Mouse (Mus musculus) gastrocnemius, adult 18-20 months (tissue): Measurements from ENCODE around the gene Eme2. TPM values are rescaled to one million over a fixed set of nuclear protein-coding genes. Genes with fewer than 3 reads are reported as not detected.
"Not testable (repeated sequence)": the region's sequence is repeated elsewhere in the genome, so short reads cannot be mapped to it uniquely, and the experiment has no call there.

Experiments used
- DNase-seq: peaks from one replicate; pipeline ENCODE4 v3.0.0; 2021; ENCODE audit warnings: low spot score
- long read RNA-seq, 2 experiments: library from polyadenylated mRNA; stranded (forward); transcript quantifications; one replicate each; pipeline ENCODE4 v2.0.0; 2021
- total RNA-seq, 2 experiments: library from RNA; stranded (reverse); gene quantifications; 2 replicates each; pipeline ENCODE4 v1.2.3; 2021

Eme2 gene
- 1 to 10 TPM; 6.5 to 8.4 TPM for total RNA-seq
- long read RNA-seq, experiment 1, transcript Eme2-202 (8 exons, 1,521 nt), result major isoform, 5 of 12 reads
- long read RNA-seq, experiment 1, partial matches to known transcripts, result 3 of 12 reads
- long read RNA-seq, experiment 1, other reads (novel, unspliced or antisense), result 4 of 12 reads
- long read RNA-seq, experiment 2, partial matches to known transcripts, result 1 of 6 reads
- long read RNA-seq, experiment 2, other reads (novel, unspliced or antisense), result 2 of 6 reads

- DNase-seq, result peak; percentile 84
Measured at GRCm38 (mm10) chr17:24894995-24895547, at the start of gene Eme2, which contains the start of gene Mrps34. Eme2 (minus strand) TSS chr17:24895087. Mrps34 (plus strand) TSS chr17:24895116.

DNA sequence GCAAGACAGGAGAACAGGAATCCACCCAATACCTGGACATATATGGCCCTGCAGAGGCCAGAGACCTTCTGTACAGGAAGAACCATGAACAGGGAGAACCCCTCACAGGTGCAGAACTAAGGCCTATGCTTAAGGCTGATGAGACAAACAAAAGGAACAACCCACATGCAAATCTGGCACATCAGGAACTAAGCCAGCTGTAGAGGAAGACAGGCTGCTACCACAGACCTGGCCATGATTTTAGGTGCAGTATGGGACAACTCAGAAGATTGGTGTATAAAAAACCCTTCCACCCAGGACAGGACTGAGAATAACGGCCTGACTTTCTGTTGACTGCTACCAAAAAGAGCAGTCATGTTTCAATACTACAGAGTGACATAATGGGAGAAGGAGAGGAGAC lies 48.7 kb upstream of the Eme2 start:
- not testable (repeated sequence) for DNase-seq

DNA sequence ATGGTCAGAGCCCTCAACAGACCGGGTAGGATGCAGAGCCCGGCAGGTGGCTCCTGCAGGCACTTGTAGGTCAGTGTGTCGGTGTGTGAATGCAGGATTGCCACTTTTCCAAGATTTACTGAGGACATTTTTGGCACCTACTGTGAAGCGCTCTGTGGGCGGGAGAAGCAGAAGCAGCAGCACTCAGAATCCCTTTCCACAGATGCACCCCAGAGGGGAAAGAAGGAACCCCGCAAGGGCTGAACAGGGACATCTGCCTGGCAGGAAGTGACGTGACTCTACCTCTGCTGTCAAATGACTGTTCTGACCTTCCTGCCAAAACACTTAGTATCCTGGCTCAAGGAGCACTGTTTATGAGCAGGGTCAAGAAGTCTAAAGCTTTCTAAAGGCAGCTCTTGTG lies 48.1 kb upstream of the Eme2 start:
- DNase-seq, result no peak

DNA sequence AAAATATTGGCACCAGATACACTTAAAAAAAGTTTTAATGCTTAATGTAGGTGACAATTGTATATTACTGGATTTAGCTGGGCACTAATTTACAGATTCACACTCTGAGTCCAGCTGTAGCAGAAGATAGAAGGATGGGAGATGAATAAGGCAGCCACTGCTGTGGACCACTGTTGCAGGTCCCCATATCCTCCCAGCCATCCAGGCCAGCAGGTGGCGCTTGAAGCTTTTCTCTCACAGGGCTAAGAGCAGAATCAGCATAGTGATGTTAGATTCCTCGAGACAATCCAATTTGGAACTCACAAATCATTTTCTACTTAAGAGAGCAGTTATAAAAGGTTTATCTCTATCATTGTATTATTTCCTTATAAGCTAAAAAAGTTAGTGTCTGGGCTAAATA lies 47.6 kb upstream of the Eme2 start:
- peak; percentile 36 for DNase-seq

DNA sequence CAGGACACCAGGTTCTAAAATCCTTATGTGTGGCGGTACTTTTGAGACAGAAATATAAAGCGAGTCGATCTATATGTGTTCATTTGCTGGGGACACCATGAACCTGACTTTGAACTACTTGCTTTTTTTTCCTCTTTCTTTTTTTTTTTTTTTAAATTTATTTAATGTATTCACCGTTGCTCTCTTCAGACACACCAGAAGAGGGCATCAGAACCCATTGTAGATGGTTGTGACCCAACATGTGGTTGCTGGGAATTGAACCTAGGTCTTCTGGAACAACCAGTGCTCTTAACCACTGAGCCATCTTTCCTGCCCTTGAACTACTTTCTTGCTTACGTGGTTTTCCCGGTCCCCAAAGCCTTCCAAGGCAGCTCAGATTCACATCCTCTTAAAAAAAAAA lies 42.4 kb upstream of the Eme2 start:
- DNase-seq, result no peak

DNA sequence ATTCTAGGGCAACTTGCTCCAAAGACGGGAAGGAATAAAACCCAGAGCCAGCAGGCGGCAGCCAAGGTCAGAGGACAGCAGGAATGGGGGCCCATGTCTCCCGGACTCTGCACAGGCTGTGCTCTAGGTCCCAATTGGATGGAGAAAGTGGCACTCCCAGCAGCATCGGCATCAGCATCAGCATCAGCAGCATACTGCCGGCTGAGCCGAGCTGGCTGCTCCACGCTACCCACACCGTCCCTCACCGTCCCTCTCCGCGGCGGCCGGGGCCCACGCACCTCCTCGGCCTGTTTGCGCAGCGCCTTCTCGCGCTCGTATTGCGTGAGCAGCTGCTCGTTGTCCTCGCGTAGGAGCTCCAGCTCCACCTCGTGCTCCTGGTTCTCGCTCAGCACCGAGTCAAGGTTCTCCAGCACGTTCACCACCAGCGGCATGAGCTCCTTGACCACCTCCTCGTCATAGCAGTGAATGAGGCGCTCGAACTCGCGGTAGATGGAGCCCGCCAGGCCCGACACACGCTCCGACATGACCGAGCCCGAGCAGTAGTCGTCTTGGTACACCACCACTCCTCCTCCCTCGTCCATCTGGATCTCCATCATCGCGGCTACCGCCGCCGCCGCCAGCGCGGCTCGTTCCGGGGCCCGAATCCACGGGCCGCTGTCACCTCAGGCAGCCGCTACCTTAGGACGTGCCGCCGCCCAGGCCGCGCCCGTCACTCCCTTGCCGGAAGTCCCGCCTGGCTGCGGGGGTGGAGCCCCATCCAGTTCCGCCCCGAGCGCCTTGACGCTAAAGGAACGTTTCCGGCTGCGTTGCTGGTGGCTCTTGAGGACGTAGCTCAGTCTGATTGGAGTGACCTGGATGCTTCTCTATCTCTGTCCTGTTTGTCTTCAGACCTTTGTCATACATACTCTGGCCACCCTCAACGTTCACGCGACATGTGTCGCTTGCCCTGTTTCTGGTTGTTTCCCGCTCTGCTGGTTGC lies 41.7 kb upstream of the Eme2 start, which contains the start of gene Mapk8ip3:
TSS of gene Mapk8ip3 (minus strand) at position 719 of the 979 bp plus-strand sequence.
- peak; percentile 95 for DNase-seq

GRCm38 (mm10) chr17:24935666-24936065 lies 40.8 kb upstream of the Eme2 start:
- no peak for DNase-seq

DNA sequence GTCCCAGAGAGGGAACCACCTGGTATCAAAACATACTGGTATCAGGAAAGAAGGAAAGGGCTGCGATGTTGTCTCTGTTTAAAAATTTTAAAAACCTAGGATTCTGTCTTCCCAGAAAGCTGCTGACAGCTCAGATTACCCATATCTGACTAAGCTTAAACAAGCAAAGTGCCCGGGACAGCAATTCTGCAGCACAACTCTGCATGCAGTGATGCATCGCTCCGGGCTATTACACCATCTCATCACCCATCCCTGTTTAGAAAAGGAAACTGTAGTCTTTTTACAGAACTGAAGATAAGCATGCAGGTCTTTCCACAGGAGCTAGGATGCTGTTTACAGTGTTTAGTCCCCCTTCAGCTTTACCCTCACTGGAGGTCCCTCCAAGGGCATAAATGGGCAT lies 40.0 kb upstream of the Eme2 start:
- DNase-seq, result no peak

DNA sequence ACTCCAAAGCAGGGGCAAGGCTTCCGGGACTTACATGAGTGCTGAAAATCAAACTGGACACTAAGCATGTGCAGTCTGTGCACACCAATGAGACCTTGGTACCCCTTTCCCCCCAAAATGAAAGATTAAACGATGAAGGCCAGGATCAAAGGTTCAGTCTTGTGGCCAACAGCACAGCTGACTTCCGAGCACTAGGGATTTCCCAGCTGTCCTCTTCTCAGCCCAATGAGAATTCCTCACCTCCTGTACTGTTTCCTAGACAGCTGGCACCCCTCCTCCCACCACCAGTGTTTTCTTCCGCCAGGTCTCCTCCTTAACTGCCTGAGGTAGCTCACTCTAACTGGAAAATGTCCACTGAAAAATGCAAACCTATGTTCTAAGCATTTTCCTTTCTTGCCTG lies 38.3 kb upstream of the Eme2 start:
- DNase-seq, result no peak

GRCm38 (mm10) chr17:24932431-24932830 lies 37.5 kb upstream of the Eme2 start:
- DNase-seq, result no peak

DNA sequence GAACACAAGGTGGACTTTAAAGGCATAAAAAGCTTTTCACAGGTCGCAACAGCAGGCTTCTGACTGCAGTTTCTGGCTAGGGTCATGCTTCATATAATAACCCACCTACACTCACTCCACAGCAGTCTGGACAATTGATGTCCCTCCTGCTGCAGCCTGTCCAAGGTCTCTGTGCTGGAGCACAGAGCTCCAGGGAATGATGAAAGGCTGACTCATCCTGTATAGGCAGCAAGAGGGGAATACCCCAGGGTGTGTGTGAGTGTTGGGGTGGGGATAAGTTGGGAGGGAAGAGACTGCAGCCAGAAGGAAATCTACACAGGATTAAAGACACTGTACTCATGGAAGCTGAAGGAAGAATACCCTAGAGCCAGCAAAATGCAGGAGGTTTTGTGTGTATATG lies 34.6 kb upstream of the Eme2 start:
- no peak for DNase-seq

GRCm38 (mm10) chr17:24923246-24923645 lies 28.4 kb upstream of the Eme2 start:
- no peak for DNase-seq

- DNase-seq, result no peak
Measured at GRCm38 (mm10) chr17:24913984-24914383, 19.1 kb upstream of the Eme2 start.

DNA sequence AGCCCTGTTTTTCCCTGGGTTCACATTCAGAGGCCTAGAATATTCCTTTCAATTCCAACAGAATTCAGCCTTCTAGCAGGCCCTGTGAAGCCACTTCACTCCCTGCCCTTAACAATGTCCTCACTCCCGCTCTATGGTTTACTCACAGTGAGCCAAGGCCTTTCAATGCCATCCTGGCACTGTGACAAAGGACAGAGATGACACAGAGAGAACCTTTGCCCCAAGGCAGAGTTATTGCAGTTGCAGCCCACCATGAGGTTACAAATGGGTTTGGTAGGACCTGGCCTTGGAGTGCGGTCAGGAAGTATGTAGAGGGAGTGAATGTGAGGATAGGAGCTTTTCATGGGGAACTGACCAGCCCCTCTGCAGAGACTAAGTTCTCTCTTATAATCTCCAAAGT lies 12.7 kb upstream of the Eme2 start:
- no peak for DNase-seq

DNA sequence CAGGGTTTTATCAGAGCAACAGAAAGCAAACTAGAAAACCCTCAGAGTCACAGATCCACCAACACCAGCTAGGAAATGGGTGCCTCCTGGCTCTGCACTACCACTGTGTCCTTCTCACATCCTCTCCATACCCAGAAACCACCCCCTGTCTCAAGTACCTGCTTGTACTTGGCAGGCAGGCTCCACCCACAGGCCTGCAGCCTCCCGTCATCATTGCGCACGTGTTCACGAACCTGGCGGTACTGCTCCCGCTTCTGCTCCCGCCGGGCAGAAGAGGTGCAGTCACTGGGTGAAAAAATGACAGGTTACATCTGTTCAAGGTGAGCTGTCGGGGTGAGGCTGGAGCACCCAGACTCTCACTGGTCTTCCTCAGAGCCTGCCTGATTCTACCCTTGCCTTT lies 8.9 kb upstream of the Eme2 start:
- DNase-seq, result no peak

- no peak for DNase-seq
Measured at GRCm38 (mm10) chr17:24902671-24903474, 8.0 kb upstream of the Eme2 start.

DNA sequence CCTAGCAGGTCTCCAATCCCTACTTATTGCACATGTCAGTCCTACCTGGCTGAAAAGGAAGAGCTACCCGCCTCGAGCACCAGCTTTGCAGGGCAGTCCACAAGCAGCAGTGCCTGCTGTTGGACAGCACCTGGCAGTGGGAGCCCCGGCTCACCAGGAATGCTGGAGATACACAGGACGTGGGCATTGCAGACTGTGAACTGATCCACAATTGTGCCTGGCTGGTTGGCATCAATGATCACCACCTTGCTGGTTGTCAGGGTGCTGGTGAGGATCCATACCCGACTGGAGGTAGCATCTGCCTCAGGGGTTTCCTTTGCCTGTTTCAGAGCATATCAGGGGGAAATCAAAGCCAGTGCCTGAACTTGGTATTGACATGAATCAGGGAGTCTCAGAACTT lies 7.2 kb upstream of the Eme2 start:
- DNase-seq, result no peak

GRCm38 (mm10) chr17:24900014-24900413 lies 5.1 kb upstream of the Eme2 start:
- no peak for DNase-seq

DNA sequence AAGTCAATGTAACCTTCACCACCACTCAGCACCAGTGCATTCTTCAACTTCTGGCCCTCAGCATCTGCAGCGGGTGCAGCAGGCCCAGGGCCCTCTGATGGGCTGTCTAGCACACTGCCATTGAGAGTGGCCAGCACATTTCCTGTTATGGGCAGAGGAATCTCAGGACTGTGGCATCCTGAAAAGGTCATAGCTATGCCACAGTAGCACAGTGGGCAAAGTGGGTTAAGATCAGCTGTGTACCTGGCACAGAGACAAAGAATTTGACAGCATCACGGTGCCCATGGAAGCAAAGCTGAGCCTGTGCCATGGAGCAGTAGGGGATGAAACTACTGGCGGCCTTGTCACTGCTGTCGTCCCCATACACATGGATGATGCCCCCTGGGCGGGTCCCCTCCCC lies 4.3 kb upstream of the Eme2 start:
- no peak for DNase-seq

- DNase-seq, result no peak
Measured at GRCm38 (mm10) chr17:24898041-24898854, 3.4 kb upstream of the Eme2 start.

- no peak for DNase-seq
Measured at GRCm38 (mm10) chr17:24897600-24897999, 2.7 kb upstream of the Eme2 start.
